8 mouse cellular contexts compared by ENCODE assay signal in the genomic region with DNA sequence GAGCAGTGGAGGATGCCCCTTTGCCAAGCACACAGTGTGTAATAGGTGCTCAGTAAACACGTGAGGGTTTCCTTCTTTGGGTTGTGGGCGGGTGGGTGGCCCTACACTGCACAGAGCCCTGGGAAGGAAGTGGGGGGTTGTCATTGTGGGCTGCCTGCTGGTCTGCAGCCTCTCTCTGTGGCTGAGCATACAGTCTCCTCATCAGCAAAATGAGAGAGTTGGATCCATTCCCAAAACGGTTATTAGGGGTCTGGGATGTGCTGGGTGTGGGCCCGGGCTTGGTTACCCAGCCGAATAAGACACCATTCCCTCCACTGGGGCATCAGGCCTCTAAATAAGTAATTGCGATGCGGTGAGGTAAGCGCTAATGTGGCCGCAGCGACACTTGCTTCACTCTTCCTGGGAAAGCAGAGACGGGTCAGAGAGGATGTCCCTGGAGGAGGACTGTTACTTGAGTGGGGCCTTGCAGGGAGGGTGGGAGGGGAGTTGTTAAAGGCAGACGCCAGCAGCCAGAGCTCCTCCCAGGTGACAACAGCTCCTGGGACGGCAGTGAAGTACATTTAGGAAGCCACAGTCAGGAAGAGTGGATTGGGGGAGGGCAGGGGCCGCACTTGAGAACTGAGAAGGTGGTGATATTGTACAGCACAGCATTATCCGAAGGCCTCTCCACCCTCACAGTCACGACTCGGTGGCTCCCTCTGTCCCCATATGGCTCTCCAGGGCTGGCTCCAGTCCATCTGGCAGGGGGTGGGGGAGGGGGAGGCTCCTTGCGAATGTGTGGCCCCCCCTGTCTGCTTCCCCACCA. TPM values are rescaled to one million over a fixed set of nuclear protein-coding genes. Genes with fewer than 3 reads are reported as not detected.
DNase-seq lines count a peak whose midpoint lies in the region; ATAC-seq and TF ChIP-seq lines count a peak whose summit lies in the region.

No protein-coding gene starts in this region.

- H3K4me3 ChIP-seq in bone marrow, adult 2 months (replicated peaks; ENCODE audit: control insufficient read depth, low read depth, low read length) = no peak overlapping the region
- H3K4me3 ChIP-seq in midbrain, embryonic 12.5 days = no peak overlapping the region

- no peaks in the 10 kb centered on the region for H3K9me3 ChIP-seq in midbrain, embryonic 12.5 days

- H3K36me3 ChIP-seq in midbrain, embryonic 12.5 days = peaks cover 47% of the 10 kb centered on the region

- no peak for DNase-seq in testis, postnatal 10 days (ENCODE audit: low spot score)
- DNase-seq in layer of hippocampus, adult 9-11 months = no peak
- no peak for DNase-seq in urinary bladder, postnatal 36 days (ENCODE audit: low spot score in 2 of 2)
- DNase-seq in ovary, postnatal 36 days (ENCODE audit: low spot score) = no peak

- peak overlapping the region; percentile 88 for H3K4me2 ChIP-seq in midbrain, embryonic 12.5 days (replicated peaks)

- WGBS in bone marrow, adult 2 months = 14% methylated on average over 18 of the region's 18 CpGs
- WGBS in midbrain, embryonic 12.5 days = 19% methylated on average over 17 of the region's 18 CpGs

- peak overlapping the region; percentile 15; the same call in 1 of the 2 replicates for H3K9ac ChIP-seq in midbrain, embryonic 12.5 days (replicated peaks)

- peak; percentile 81 for ATAC-seq in CD4-positive, CD25-positive, alpha-beta regulatory T cell, adult 4 months
- peak; percentile 54 to 57 for ATAC-seq in hematopoietic stem cell, adult 5-6 weeks (replicated peaks in 1 of 2; ENCODE audit: insufficient read depth in 1 of 2, low FRiP score in 2 of 2, low TSS enrichment in 1 of 2, low read depth in 1 of 2, poor library complexity in 2 of 2, severe bottlenecking in 2 of 2)
- peak; percentile 46 for ATAC-seq in midbrain, embryonic 12.5 days (ENCODE audit: low FRiP score, low read depth)

- TF ChIP-seq POLR2A in bone marrow, adult 2 months (IDR thresholded peaks at IDR 0.05; ENCODE audit: borderline replicate concordance, control insufficient read depth, low read depth, low read length) = no peak

- peaks cover 8% of the 10 kb centered on the region for H3K4me1 ChIP-seq in bone marrow, adult 2 months (ENCODE audit: control insufficient read depth, insufficient read depth, low read length)
- H3K4me1 ChIP-seq in midbrain, embryonic 12.5 days = peaks cover 100% of the 10 kb centered on the region

- TF ChIP-seq CTCF in bone marrow, adult 2 months (IDR thresholded peaks at IDR 0.05; ENCODE audit: control insufficient read depth, insufficient read depth, low read length) = no peak

- H3K27me3 ChIP-seq in midbrain, embryonic 12.5 days = peaks cover 12% of the 10 kb centered on the region; the same call in 1 of the 2 replicates

- H3K27ac ChIP-seq in bone marrow, adult 2 months (ENCODE audit: control insufficient read depth, insufficient read depth, low read depth, low read length, poor library complexity) = peak overlapping the region; percentile 45; the same call in 1 of the 2 replicates
- H3K27ac ChIP-seq in midbrain, embryonic 12.5 days (replicated peaks) = peak overlapping the region; percentile 61

RNA-seq across cellular contexts. Expression of gene Tle3, which starts 8.3 kb away (rescaled TPM):
- 10 to 100 TPM; 19.6 to 23.7 TPM for polyA plus RNA-seq in CD4-positive, CD25-positive, alpha-beta regulatory T cell, adult 4 months (2017; shearing (Covaris generic))
- 27.8 and 67.0 TPM in 2 replicates for polyA plus RNA-seq in bone marrow, adult 2 months (2011; ENCODE audit: insufficient read depth, insufficient read length, low replicate concordance, missing spikeins)
- total RNA-seq in hematopoietic stem cell, adult 5-6 weeks (2017) = 44.5 and 105 TPM in 2 replicates
- polyA plus RNA-seq in midbrain, embryonic 12.5 days (2016; fragmentation: Nextera tagmentation; extraction: Ambion mirVana) = 65.9 and 71.9 TPM in 2 replicates
